Mouse (Mus musculus) C2C12 (cell line): ENCODE data around the gene Trim37.

Experiments used
- CEBPB ChIP-seq: IDR thresholded peaks from one replicate; pipeline ENCODE4 v1.6.1; 2011; ENCODE audit warnings: low read depth, mild to moderate bottlenecking, control low read depth, moderate library complexity
- CTCF ChIP-seq: IDR thresholded peaks from one replicate; pipeline ENCODE4 v1.5.1; 2011; ENCODE audit not compliant: control insufficient read depth, insufficient read depth, insufficient read length
- MAX ChIP-seq: IDR thresholded peaks from one replicate; pipeline ENCODE4 v1.6.1; 2011; ENCODE audit warnings: mild to moderate bottlenecking, control low read depth
- MYOD1 ChIP-seq: IDR thresholded peaks from one replicate; pipeline ENCODE4 v1.6.1; 2011; ENCODE audit warnings: low read depth; ENCODE audit not compliant: control insufficient read depth, insufficient read length
- MYOG ChIP-seq: IDR thresholded peaks from one replicate; pipeline ENCODE4 v1.6.1; 2011; ENCODE audit not compliant: control insufficient read depth, insufficient read length; ENCODE audit errors: extremely low read depth
- USF1 ChIP-seq: IDR thresholded peaks from one replicate; pipeline ENCODE4 v1.6.1; 2011; ENCODE audit warnings: low read depth, mild to moderate bottlenecking, control low read depth, moderate library complexity

GRCm38 (mm10) chr11:87162687-87163086 lies 35.8 kb downstream of the Trim37 start:
- TF ChIP-seq CTCF = no peak
- no peak for TF ChIP-seq CEBPB
- no peak for TF ChIP-seq MYOG
- TF ChIP-seq MAX = no peak
- TF ChIP-seq MYOD1 = no peak
- no peak for TF ChIP-seq USF1
